Mouse (Mus musculus): ENCODE results near the gene Sephs1. TPM values are rescaled to one million over a fixed set of nuclear protein-coding genes. Genes with fewer than 3 reads are reported as not detected.
"Not testable (repeated sequence)": the region's sequence is repeated elsewhere in the genome, so short reads cannot be mapped to it uniquely, and the experiment has no call there.

The Sephs1 gene
- total RNA-seq, 4 experiments from 2014 or later: 19.3 to 26.1 (median 24.4) TPM

- no peak for DNase-seq (ENCODE audit: low spot score in 2 of 2)
These were observed 26.6 kb downstream of the Sephs1 start for GRCm38 (mm10) chr2:4907916-4908315.

GRCm38 (mm10) chr2:4908771-4909315 is 27.5 kb downstream of the Sephs1 start:
- no peak for DNase-seq (ENCODE audit: low spot score in 2 of 2)

- no peak for DNase-seq (ENCODE audit: low spot score in 2 of 2)
These were observed 28.5 kb downstream of the Sephs1 start for GRCm38 (mm10) chr2:4909909-4910308.

GRCm38 (mm10) chr2:4910521-4910920 is 29.2 kb downstream of the Sephs1 start:
- DNase-seq (ENCODE audit: low spot score in 2 of 2): no peak

- DNase-seq (ENCODE audit: low spot score in 2 of 2): no peak
These were observed 32.6 kb downstream of the Sephs1 start for GRCm38 (mm10) chr2:4913949-4914348.

- DNase-seq (ENCODE audit: low spot score in 2 of 2): no peak
These were observed 34.7 kb downstream of the Sephs1 start for GRCm38 (mm10) chr2:4916037-4916436.

- DNase-seq (ENCODE audit: low spot score in 2 of 2): peak in 1 of 2 experiments; percentile 48
These were observed 36.1 kb downstream of the Sephs1 start for GRCm38 (mm10) chr2:4917326-4918021.

GRCm38 (mm10) chr2:4918860-4919739 is 37.7 kb downstream of the Sephs1 start, which contains the start of gene Phyh:
TSS of gene Phyh (plus strand) at chr2:4919019.
- DNase-seq (ENCODE audit: low spot score in 2 of 2): peak; percentile 69 to 82

GRCm38 (mm10) chr2:4921019-4921418 is 39.7 kb downstream of the Sephs1 start:
- no peak for DNase-seq (ENCODE audit: low spot score in 2 of 2)

GRCm38 (mm10) chr2:4922476-4923164 is 41.3 kb downstream of the Sephs1 start:
- no peak for DNase-seq (ENCODE audit: low spot score in 2 of 2)

- no peak for DNase-seq (ENCODE audit: low spot score in 2 of 2)
These were observed 46.0 kb downstream of the Sephs1 start for GRCm38 (mm10) chr2:4927391-4927790.

GRCm38 (mm10) chr2:4929230-4929629 is 47.9 kb downstream of the Sephs1 start:
- no peak for DNase-seq (ENCODE audit: low spot score in 2 of 2)

GRCm38 (mm10) chr2:4934516-4934915 is 53.2 kb downstream of the Sephs1 start:
- DNase-seq (ENCODE audit: low spot score in 2 of 2): no peak

- DNase-seq (ENCODE audit: low spot score in 2 of 2): no peak
These were observed 56.6 kb downstream of the Sephs1 start for GRCm38 (mm10) chr2:4937931-4938330.

GRCm38 (mm10) chr2:4940861-4941260 is 59.5 kb downstream of the Sephs1 start:
- no peak for DNase-seq (ENCODE audit: low spot score in 2 of 2)

- not testable (repeated sequence) for DNase-seq (ENCODE audit: low spot score in 2 of 2)
These were observed 68.3 kb downstream of the Sephs1 start for GRCm38 (mm10) chr2:4949691-4950090.

GRCm38 (mm10) chr2:4950986-4951385 is 69.6 kb downstream of the Sephs1 start:
- no peak for DNase-seq (ENCODE audit: low spot score in 2 of 2)

GRCm38 (mm10) chr2:4954216-4954760 is 72.9 kb downstream of the Sephs1 start:
- DNase-seq (ENCODE audit: low spot score in 2 of 2): no peak

- no peak for DNase-seq (ENCODE audit: low spot score in 2 of 2)
These were observed 76.7 kb downstream of the Sephs1 start for GRCm38 (mm10) chr2:4958039-4958438.
